Mouse (Mus musculus): ENCODE data around the gene Wwc2.

Gene Wwc2

DNA sequence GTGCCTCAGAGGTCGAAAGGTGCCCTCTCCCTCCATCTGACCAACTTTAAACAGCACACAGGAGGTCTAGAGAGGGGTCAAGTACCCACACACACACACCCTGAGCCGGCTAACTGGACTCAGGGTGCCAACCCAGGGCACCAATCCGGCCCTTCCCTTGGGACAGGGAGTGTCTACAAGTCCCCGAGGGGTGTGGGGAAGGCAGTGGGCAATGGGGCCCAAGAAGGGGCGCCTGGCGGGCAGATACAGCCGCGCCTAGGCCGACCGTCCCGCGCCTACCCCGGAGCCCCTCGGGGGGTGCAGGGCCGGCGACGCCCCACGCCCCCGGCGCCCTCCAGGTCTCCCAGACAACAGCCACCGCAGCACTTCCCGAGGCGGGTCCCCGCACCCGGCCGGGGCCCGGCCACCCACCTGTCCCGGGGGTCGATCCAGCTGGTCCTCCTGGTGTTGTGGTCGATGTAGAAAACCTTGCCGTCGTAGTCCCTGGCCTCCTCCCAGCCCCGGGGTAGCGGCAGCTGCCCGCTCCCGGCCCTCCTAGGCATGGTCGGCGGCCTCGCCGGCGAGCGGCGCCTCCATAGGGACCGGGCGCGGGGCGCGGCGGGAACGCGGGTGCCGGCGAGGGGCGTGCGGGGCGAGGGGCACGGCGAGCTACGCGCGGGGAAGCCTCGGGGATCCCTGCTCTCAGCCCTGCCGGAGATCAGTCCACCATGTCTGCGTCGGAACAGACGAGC is 904 bp downstream of the Wwc2 start:
- DNase-seq (ENCODE audit: low spot score in 2 of 2): no peak

DNA sequence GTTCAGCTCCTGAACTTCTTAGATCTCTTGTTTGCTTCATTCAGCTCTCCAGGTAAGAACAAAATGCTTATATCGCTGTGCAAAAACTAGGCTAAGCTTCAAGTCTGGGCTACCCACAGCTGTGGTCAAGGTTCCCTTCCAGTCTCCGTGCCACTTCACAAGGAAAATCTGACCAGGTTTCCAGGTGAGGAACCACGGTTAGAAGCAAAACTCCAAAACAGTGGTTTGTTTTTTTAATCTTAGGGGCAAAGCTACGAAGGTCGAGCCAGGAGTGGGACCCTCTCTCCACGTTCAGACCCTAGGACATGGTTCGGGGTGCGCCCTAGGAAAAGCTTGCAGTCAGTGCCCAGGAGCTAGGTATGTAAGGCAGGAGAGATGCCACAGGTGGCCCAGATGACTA is 1.5 kb downstream of the Wwc2 start:
- no peak for DNase-seq (ENCODE audit: low spot score in 2 of 2)

DNA sequence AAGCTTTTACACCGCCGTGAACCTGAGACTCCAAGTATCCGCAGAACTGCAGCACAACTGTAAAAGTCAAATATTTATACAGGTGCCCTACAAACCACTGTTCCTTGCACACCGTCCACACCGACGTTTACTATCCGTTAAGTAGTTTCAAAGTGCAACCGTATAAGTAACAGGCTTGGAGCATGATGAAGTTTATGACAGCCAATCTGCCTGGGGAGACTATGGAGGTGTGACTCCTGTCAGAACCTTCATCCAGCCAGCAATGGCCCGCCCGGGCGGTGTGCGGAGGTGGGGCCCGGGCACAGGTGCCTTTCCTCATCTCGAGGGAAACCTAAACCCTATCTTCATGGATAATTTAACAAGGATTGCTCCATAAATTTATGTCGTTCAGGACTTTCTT is 2.6 kb downstream of the Wwc2 start:
- no peak for DNase-seq (ENCODE audit: low spot score in 2 of 2)

DNA sequence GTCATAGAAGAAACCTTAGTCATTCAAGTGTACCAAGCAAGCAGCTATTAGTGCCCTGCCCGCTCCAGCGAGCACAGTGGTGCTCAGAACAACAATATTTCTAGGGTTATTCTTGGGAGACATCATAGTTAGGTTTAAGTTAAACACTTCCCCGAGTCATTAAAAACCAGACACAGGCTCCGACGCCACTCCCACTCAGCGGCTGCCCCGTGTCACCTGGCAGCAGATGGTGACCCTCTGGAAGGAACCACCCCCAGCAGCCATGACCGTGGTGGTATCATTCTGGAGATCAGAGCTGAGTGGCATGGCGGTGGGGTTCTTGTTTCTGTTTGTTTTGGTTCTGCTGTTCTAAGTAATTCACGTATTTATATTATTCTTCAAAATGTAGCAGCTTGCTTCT is 5.1 kb downstream of the Wwc2 start:
- no peak for DNase-seq (ENCODE audit: low spot score in 2 of 2)

DNA sequence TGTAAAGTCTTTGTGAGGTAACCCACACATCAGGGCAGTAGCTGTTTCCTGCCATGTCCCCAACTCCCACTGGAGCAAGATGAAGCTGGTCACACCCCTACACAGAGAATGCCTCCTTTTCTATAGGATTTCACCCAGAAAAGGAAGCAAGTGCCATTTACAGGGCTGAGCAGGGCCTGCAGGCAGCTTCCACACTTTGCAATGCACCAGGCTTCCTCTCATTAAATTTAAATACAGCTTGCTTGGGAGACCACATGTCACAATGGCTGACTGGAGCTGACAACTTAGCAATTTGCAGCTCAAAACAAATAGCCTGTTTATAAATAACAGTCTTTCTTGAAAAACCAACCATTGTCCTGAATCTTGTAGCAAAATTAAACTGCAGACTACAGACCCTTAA is 5.5 kb downstream of the Wwc2 start:
- DNase-seq (ENCODE audit: low spot score in 2 of 2): no peak

DNA sequence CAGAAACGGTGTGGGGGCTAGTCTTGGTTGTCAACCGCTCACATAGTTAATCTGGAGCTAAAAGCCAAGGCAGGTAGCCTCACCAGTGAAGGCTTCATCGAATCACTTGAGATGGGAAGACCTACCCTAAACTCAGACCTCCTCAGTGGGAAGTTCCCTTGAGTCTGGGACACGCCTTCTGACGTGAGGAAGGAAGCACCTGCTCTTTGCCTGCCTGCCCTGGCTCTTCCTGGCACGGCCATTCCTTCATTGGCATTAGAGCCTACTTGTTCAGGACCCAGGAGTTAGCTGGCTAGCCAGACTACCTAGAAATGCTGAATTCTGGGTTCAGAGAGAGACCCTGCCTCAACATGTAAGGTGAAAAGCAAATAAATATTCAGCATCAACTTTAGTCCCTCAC is 9.6 kb downstream of the Wwc2 start:
- DNase-seq (ENCODE audit: low spot score in 2 of 2): no peak

DNA sequence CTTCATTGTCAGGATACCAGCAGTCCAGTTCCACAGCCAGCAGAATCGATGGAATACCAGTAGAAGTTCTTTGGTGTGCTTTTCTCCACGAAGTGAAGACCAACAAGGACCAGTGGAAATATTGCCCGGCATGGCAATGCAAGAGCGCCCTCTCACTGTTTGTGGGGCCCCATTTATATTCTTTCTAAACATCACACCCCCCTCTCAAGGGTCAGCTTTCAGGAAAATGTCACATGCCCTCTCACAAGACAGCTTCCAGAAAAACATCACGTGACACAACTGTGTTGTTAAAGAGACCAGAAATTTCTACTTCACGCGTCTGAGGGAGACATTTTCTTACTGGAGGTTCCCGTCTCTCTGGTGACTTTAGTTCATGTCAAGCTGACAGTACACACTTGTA is 10.8 kb downstream of the Wwc2 start:
- no peak for DNase-seq (ENCODE audit: low spot score in 2 of 2)

DNA sequence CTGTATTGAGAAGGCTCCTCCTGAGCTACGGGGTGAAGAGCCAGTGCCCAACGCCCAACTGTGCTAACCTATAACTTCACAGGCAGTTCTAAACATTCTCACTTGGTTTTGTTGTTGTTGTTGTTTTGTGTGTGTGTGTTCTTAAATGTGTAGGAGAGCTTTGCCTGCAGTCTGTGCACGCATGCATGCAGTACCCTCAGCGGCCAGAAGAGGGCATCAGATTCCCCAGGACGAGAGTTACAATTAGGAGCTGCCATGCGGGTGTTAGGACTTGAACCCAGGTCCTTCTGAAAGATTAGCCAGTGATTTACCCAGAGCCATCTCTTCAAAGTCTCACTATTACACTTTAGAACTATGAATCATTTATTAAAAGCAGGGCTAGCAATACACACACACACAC is 12.0 kb downstream of the Wwc2 start:
- no peak for DNase-seq (ENCODE audit: low spot score in 2 of 2)

DNA sequence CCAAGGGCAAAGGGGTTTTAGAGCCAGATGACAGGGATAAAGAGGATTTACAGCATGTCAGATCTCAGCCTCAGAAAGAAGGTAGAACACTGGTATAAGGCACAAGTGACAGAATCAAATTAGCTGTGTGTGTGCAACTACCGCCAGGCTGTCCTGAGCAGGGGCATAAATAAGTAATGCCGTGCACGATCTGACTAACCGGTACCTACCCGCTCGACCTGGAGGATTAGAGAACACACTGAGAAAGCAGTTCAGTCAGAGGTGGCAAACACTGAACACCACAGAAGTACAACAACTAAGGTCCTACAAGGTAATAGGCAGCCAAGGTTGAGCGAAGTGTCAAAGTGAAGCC is 15.8 kb downstream of the Wwc2 start:
- no peak for DNase-seq (ENCODE audit: low spot score in 2 of 2)

DNA sequence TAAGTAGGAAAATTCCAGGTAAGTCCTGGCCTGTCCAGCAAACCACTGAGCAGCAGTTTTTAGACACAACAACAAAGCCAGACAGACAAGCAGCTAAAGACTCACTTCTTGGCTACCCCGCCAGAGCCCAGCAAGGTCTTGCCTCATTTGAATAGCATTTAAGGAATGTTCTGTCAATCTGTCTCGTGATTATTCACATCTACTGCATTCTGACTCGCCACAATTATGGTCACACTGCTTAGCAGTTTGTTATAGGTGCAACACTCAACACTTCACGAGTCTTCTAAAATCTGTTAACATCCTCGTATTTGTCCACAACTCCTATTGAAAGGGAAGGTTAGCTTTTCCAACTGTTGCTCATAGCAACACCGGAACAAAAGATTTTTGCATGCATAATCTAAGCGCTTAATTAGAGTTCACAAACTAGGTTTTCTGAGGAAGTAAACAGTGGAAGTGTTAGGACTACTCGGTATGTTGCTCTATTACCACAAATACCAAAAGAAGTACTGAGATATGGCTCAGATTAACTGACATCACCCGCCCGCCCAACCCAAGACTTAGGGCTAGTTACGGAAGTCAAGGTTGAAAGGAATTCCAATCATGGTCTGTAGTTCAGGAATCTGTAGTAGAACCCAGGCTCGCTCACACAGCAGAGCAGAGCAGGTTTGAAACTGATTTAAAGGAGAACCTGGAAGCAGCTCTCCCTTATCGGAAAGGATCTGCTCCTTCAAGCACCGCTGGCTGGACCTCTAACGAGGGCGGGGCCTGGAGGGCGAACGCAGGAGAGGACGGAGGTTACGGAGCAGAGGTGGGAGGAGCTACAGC is 16.4 kb downstream of the Wwc2 start:
- no peak for DNase-seq (ENCODE audit: low spot score in 2 of 2)

DNA sequence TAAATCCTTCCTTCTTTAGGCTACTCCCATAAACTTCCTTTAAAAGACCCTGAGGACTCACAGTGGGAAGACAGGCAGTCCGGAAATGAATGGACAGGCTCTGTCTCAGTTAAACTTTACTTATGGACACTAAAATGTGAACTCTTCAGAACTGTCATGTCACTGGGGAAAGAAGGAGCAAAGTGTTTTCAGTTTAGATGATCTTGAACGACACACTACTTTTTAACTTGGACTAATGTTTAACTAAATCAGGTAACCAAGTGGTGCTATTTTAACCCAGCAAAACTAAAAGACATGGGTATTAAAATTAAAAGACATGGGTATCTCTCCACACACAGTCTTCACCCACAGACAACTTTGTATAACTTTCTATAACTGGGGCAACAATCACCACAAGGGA is 19.6 kb downstream of the Wwc2 start:
- no peak for DNase-seq (ENCODE audit: low spot score in 2 of 2)

DNA sequence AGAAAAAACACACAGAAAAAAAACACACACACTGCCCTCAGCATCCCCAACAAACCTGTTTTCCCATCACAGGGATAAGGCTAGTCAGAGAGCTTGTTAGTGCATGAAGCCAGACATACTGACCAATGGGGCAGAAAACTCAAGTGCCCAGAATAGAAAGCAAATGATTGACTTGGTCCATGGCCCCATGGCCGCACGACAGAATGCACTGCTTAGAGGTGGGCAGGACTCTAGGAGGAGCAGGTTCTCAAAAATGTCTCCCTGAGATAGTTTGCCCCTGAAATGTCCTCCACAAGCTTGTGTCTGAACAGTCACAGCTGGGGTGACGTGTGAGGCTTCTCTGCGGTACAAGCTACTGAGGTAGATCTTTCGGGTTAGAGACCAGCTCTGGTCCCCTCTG is 20.1 kb downstream of the Wwc2 start:
- no peak for DNase-seq (ENCODE audit: low spot score in 2 of 2)

DNA sequence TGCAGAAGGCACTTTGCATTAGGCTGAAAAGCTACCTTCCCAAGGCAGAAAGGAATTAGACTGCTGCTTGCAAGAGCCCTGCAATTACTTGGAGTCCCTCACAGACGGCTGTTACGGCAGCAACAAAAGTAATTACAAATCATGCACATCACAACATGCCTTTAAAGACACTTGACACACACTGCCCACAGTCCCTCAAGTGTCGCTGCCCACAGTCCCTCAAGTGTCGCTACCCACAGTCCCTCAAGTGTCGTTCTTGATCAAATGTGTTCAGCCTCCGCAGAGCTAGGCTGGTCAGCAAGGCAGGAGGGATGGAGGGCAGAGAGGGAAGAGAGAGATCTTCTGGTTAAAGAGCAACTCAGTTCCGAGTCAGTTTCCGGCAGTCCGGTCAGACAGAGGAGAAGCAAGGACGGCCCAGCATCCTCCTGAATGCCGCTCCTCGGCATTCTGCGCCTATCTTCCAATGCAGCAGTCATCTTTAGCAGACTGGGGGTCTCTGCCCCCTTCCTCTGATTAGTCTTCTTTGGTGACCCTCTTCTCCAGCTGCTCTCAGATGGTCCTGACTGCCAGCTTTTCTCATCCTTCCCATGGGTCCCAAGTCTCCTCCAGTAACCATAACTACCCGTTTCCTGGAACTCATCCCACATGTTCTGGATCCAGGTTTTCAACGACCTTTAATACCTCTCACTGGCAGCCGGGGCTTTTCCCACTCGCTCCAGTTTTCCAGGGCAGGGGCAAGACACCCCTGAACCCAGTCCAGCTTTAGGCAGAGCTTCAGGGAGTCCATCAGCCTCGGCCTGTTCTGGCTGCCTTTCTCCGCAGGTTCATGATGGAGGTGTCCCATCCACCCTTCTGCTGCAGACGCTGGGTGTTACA is 23.4 kb downstream of the Wwc2 start:
- no peak for DNase-seq (ENCODE audit: low spot score in 2 of 2)

DNA sequence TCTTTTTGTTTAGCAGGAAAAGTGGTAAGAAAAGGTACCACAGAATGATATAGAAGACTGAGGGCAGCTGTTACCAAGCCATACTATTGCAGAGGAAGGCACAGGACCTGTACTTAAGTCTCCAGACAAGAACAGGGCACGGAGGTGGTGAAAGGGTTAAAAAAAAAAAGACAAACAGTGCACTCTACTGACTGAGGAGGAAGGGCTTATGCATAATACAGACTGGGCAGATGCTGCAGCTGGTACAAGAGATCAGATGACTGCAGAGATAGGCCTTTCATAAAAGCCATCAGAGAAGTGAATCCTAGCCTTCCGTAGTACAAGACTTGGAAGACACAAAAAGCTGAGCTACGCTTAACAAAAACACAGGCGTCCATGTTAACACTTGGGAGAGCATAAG is 28.2 kb downstream of the Wwc2 start:
- DNase-seq (ENCODE audit: low spot score in 2 of 2): no peak

DNA sequence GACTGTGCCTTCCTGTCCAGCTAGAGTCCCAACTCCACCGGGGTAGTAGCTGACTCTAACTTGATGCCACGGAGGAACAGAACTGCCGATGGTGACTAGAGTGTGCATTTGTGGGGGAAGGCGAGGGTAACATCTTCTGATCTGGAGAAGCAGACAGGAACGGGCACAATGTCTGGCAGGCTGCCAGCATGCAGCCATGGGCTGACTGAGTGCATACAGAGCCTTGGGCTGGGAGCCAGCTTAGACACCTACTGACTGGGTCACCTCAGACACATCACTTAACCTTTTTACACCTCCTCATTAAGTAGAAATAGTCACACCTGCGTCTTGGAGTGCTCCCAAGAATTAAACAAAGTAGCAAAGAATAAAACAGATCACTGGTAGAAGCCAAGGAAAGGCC is 28.7 kb downstream of the Wwc2 start:
- no peak for DNase-seq (ENCODE audit: low spot score in 2 of 2)

DNA sequence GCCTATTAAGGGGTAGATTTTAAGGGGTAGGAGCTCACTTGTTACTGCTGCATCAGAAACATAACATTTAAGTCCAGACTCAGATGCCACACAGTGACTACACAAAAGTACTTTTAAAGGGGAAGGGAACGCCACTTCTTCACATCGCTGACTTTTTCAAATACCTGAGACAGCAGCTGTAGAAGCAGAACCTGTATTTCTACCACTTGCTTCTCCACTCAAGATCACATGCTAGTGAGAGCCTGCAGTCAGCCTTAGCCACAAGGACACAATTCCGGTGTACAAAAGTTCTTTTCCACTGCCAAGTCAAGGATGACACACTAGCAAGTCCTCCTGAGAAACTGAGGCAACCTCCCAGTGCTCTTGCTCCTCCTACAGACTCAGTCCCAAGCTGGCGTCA is 33.2 kb downstream of the Wwc2 start:
- no peak for DNase-seq (ENCODE audit: low spot score in 2 of 2)

DNA sequence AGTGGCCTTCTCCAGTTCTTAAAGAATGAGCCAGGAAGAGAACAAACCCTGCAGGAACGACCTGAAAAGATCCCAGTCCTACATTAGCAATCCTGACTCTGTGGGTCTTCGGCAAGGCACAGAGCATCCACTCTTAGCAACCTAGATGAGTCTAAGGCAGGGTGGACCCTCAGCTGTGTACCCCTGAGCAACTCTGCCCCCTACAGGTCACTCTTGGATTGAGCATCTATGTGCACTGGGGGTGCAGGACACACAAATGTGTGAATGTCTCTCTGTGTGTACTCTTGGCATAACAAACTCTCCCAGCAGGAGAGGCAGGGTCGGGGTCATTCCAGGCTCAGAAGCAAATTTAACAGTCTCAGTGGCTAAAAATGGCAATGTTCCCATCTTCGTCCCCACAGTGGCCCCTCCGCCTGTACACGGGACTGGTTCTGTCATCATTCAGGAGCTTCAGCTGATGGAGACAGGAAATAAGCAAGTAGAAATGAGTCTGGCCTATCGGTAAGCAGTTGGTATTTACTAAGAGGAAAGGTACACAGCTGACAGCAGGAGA is 39.3 kb downstream of the Wwc2 start:
- peak in 1 of 2 experiments; percentile 36 for DNase-seq (ENCODE audit: low spot score in 2 of 2)

DNA sequence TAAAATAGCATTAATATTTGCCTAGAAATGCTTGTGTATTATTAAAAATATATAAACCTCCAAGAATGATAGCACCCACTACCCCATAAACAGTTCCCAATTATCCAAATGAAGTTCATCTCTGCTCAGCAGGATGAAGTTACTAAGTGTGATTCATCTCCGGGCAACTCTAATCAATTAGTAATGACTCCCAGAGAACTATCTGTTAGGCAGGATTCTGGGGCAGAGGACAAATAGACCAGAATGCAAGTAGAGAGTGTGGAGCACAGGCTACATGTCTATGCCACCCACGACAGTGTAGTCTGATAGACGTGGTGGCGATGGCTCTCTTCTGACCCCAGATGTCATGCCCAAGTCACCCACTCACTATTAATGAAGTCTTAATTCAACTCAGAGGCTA is 41.9 kb downstream of the Wwc2 start:
- DNase-seq (ENCODE audit: low spot score in 2 of 2): no peak

DNA sequence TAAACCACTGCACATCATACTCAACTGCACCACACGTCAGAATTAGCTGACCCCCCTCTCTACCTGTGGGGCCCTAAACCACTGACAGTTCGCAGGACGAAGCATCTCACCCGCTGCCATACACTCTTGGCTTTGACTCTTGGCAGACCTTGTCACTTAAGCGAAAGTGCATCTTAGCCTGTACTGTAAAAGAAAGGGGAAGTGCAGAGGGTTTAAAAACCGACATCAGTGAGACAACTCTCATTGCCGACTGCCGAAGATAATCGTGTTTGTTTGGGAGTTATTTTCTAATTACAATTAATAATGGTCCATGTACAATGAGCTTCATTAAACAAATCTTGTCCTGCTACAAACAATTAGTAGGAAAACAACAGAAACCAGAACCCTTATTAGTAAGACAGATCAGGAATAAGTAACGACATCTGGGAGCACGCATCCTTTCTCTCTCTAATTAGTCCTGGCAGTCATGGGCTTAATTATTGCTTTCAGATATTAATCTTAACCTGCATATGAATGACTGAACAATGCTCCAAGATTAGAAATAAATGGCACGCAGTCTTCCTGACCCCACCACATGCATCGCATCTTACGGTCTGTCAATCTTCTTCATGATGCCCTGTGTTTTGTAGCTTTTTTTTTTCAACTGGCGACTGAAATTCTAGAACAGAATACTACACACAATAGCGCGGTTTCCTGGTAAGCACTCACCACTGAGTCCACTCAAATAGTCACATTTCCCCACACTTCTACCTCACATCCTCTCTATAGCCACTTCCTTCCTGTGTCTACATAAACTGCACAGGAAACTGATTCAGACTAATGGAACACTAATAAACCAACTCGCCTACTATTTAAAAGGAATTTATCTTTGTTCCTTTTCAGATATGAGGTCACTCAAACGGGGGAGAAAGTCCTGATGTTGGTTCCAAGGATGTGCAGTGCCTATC is 42.8 kb downstream of the Wwc2 start:
- no peak for DNase-seq (ENCODE audit: low spot score in 2 of 2)

DNA sequence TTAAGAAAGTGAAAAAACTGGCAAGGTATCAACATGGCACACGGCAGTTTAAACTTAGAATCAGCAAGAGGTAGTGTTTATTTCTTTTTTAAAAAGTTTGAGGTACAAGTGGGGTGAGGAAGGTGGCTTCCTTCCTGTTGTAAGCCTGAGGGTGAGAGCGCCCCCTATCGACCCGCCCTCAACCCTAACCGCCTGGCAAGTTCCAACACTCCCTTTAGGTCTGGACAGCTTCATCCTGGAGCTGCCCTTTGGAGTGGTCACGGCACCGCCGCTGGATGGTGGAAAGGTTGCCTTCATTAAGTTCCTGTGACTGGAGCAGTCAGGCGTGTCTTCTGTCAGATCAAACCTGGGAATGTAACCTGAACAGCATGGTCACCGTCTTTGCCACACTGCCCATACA is 47.7 kb downstream of the Wwc2 start:
- DNase-seq (ENCODE audit: low spot score in 2 of 2): no peak

DNA sequence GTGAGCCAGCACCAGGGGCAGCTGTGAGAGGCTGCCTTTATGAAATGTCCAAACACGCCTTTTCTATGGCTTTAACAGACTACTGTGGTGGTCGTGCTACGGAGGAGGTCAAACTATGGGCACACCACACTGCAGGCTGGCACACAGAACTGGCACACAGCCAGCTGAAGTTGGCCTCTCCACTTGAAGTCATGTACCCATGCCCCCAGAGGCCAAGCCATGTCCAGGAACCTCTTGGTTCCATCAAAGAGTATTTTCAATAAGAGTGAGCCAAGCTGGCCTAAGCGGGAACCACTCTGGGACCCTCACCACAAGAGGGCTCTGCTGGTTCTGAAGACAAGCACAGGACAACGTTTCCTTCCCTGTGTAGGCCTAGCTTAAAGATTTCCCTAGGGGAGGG is 49.7 kb downstream of the Wwc2 start:
- no peak for DNase-seq (ENCODE audit: low spot score in 2 of 2)

Data from right cerebral cortex, adult 2 months (tissue).